Mouse (Mus musculus): ENCODE results near the gene Ndufv3.

GRCm38 (mm10) chr17:31499725-31500124 lies 20.2 kb upstream of the Ndufv3 start:
- TF ChIP-seq POLR2A (IDR thresholded peaks at IDR 0.05; ENCODE audit: low read depth, low read length) = no peak
- TF ChIP-seq CTCF (IDR thresholded peaks at IDR 0.05; ENCODE audit: borderline replicate concordance, insufficient read depth, low read length) = no peak
